Mouse (Mus musculus): ENCODE results near the gene 4921524J17Rik. TPM values are rescaled to one million over a fixed set of nuclear protein-coding genes. Genes with fewer than 3 reads are reported as not detected.

4921524J17Rik gene
- polyA plus RNA-seq, 1 experiment from 2014 or later, result 33.2 TPM

- peak overlapping the region; percentile 47 for H3K4me2 ChIP-seq (ENCODE audit: low read depth, low read length)
- WGBS, result 19% methylated on average over 3 of the region's 3 CpGs
- no peaks in the 10 kb centered on the region for H3K27me3 ChIP-seq (replicated peaks; ENCODE audit: control insufficient read depth, insufficient read depth, low read length)
- peak overlapping the region; percentile 78 for H3K4me3 ChIP-seq (ENCODE audit: low read length)
- 0 out of 2 replicates have a peak overlapping the region, but pooled peaks have one; percentile 11 for H3K9ac ChIP-seq (ENCODE audit: low read depth, low read length)
- peaks cover 26% of the 10 kb centered on the region for H3K4me1 ChIP-seq (ENCODE audit: control insufficient read depth, insufficient read depth, low read length)
- H3K9me3 ChIP-seq (ENCODE audit: control insufficient read depth, low read length), result no peaks in the 10 kb centered on the region
- ATAC-seq, result no peak
- peak overlapping the region; percentile 54 for H3K27ac ChIP-seq (ENCODE audit: low read length)
- no peaks in the 10 kb centered on the region for H3K36me3 ChIP-seq (ENCODE audit: control insufficient read depth, insufficient read depth, low read length)
These were observed 1.8 kb downstream of the 4921524J17Rik start for GRCm38 (mm10) chr8:85430801-85431200.

- Histone ChIP-seq H3K27me3 (replicated peaks; ENCODE audit: control insufficient read depth, insufficient read depth, low read length) (no peaks in the 10 kb centered on the region), H3K27ac (ENCODE audit: low read length) (no peak overlapping the region), H3K9ac (ENCODE audit: low read depth, low read length) (no peak overlapping the region), H3K4me3 (ENCODE audit: low read length) (no peak overlapping the region), H3K4me2 (ENCODE audit: low read depth, low read length) (no peak overlapping the region), H3K9me3 (ENCODE audit: control insufficient read depth, low read length) (no peaks in the 10 kb centered on the region), H3K4me1 (ENCODE audit: control insufficient read depth, insufficient read depth, low read length) (peaks cover 30% of the 10 kb centered on the region), H3K36me3 (ENCODE audit: control insufficient read depth, insufficient read depth, low read length) (no peaks in the 10 kb centered on the region)
- 23% methylated on average over 4 of the region's 4 CpGs for WGBS
- no peak for ATAC-seq
These were observed 3.4 kb downstream of the 4921524J17Rik start for GRCm38 (mm10) chr8:85429219-85429618.

- ATAC-seq, result no peak
- Histone ChIP-seq H3K27me3 (replicated peaks; ENCODE audit: control insufficient read depth, insufficient read depth, low read length) (no peaks in the 10 kb centered on the region), H3K4me1 (ENCODE audit: control insufficient read depth, insufficient read depth, low read length) (peaks cover 21% of the 10 kb centered on the region), H3K36me3 (ENCODE audit: control insufficient read depth, insufficient read depth, low read length) (no peaks in the 10 kb centered on the region), H3K9me3 (ENCODE audit: control insufficient read depth, low read length) (no peaks in the 10 kb centered on the region), H3K27ac (ENCODE audit: low read length) (no peak overlapping the region), H3K9ac (ENCODE audit: low read depth, low read length) (no peak overlapping the region), H3K4me2 (ENCODE audit: low read depth, low read length) (no peak overlapping the region), H3K4me3 (ENCODE audit: low read length) (no peak overlapping the region)
- WGBS, result 46% methylated on average over 4 of the region's 4 CpGs
These were observed 5.6 kb downstream of the 4921524J17Rik start for GRCm38 (mm10) chr8:85427026-85427425.

- H3K9ac ChIP-seq (ENCODE audit: low read depth, low read length), result no peak overlapping the region
- H3K27ac ChIP-seq (ENCODE audit: low read length), result no peak overlapping the region
- H3K4me2 ChIP-seq (ENCODE audit: low read depth, low read length), result no peak overlapping the region
- no peaks in the 10 kb centered on the region for H3K27me3 ChIP-seq (replicated peaks; ENCODE audit: control insufficient read depth, insufficient read depth, low read length)
- no peaks in the 10 kb centered on the region for H3K36me3 ChIP-seq (ENCODE audit: control insufficient read depth, insufficient read depth, low read length)
- WGBS, result 92% methylated on average over 1 of the region's 1 CpGs
- no peak overlapping the region for H3K4me3 ChIP-seq (ENCODE audit: low read length)
- ATAC-seq, result no peak
- peaks cover 4% of the 10 kb centered on the region; the same call in 1 of the 2 replicates for H3K4me1 ChIP-seq (ENCODE audit: control insufficient read depth, insufficient read depth, low read length)
- H3K9me3 ChIP-seq (ENCODE audit: control insufficient read depth, low read length), result no peaks in the 10 kb centered on the region
These were observed 11.3 kb downstream of the 4921524J17Rik start for GRCm38 (mm10) chr8:85421329-85421728.

GRCm38 (mm10) chr8:85408526-85408925 is 24.1 kb downstream of the 4921524J17Rik start:
- Histone ChIP-seq H3K4me2 (ENCODE audit: low read depth, low read length) (no peak overlapping the region), H3K4me3 (ENCODE audit: low read length) (no peak overlapping the region), H3K27ac (ENCODE audit: low read length) (no peak overlapping the region), H3K27me3 (replicated peaks; ENCODE audit: control insufficient read depth, insufficient read depth, low read length) (no peaks in the 10 kb centered on the region), H3K36me3 (ENCODE audit: control insufficient read depth, insufficient read depth, low read length) (no peaks in the 10 kb centered on the region), H3K4me1 (ENCODE audit: control insufficient read depth, insufficient read depth, low read length) (no peaks in the 10 kb centered on the region), H3K9ac (ENCODE audit: low read depth, low read length) (no peak overlapping the region), H3K9me3 (ENCODE audit: control insufficient read depth, low read length) (no peaks in the 10 kb centered on the region)
- ATAC-seq, result no peak
- WGBS, result 67% methylated on average over 3 of the region's 3 CpGs

GRCm38 (mm10) chr8:85408053-85408505 is 24.6 kb downstream of the 4921524J17Rik start:
- whole genome bisulfite sequencing, result 61% methylated on average over 7 of the region's 7 CpGs
- ATAC-seq, result peak; percentile 58
- no peaks in the 10 kb centered on the region for H3K36me3 ChIP-seq (ENCODE audit: control insufficient read depth, insufficient read depth, low read length)
- H3K4me2 ChIP-seq (ENCODE audit: low read depth, low read length), result no peak overlapping the region
- no peaks in the 10 kb centered on the region for H3K27me3 ChIP-seq (replicated peaks; ENCODE audit: control insufficient read depth, insufficient read depth, low read length)
- H3K27ac ChIP-seq (ENCODE audit: low read length), result no peak overlapping the region
- H3K9me3 ChIP-seq (ENCODE audit: control insufficient read depth, low read length), result no peaks in the 10 kb centered on the region
- H3K4me3 ChIP-seq (ENCODE audit: low read length), result no peak overlapping the region
- H3K4me1 ChIP-seq (ENCODE audit: control insufficient read depth, insufficient read depth, low read length), result no peaks in the 10 kb centered on the region
- H3K9ac ChIP-seq (ENCODE audit: low read depth, low read length), result no peak overlapping the region

- Histone ChIP-seq H3K4me1 (ENCODE audit: control insufficient read depth, insufficient read depth, low read length) (no peaks in the 10 kb centered on the region), H3K27ac (ENCODE audit: low read length) (no peak overlapping the region), H3K4me2 (ENCODE audit: low read depth, low read length) (no peak overlapping the region), H3K4me3 (ENCODE audit: low read length) (no peak overlapping the region), H3K9ac (ENCODE audit: low read depth, low read length) (no peak overlapping the region), H3K9me3 (ENCODE audit: control insufficient read depth, low read length) (no peaks in the 10 kb centered on the region), H3K27me3 (replicated peaks; ENCODE audit: control insufficient read depth, insufficient read depth, low read length) (no peaks in the 10 kb centered on the region), H3K36me3 (ENCODE audit: control insufficient read depth, insufficient read depth, low read length) (no peaks in the 10 kb centered on the region)
- ATAC-seq, result no peak
- 74% methylated on average over 10 of the region's 10 CpGs for WGBS
These were observed 26.7 kb downstream of the 4921524J17Rik start for GRCm38 (mm10) chr8:85405961-85406360.

- no peaks in the 10 kb centered on the region for H3K36me3 ChIP-seq (ENCODE audit: control insufficient read depth, insufficient read depth, low read length)
- H3K4me3 ChIP-seq (ENCODE audit: low read length), result no peak overlapping the region
- no peaks in the 10 kb centered on the region for H3K9me3 ChIP-seq (ENCODE audit: control insufficient read depth, low read length)
- 39% methylated on average over 3 of the region's 3 CpGs for WGBS
- H3K9ac ChIP-seq (ENCODE audit: low read depth, low read length), result no peak overlapping the region
- no peak for ATAC-seq
- H3K27me3 ChIP-seq (replicated peaks; ENCODE audit: control insufficient read depth, insufficient read depth, low read length), result no peaks in the 10 kb centered on the region
- H3K27ac ChIP-seq (ENCODE audit: low read length), result no peak overlapping the region
- no peak overlapping the region for H3K4me2 ChIP-seq (ENCODE audit: low read depth, low read length)
- no peaks in the 10 kb centered on the region for H3K4me1 ChIP-seq (ENCODE audit: control insufficient read depth, insufficient read depth, low read length)
These were observed 27.2 kb downstream of the 4921524J17Rik start for GRCm38 (mm10) chr8:85405418-85405817.

GRCm38 (mm10) chr8:85398548-85398947 is 34.1 kb downstream of the 4921524J17Rik start:
- Histone ChIP-seq H3K27me3 (replicated peaks; ENCODE audit: control insufficient read depth, insufficient read depth, low read length) (no peaks in the 10 kb centered on the region), H3K9ac (ENCODE audit: low read depth, low read length) (no peak overlapping the region), H3K4me2 (ENCODE audit: low read depth, low read length) (no peak overlapping the region), H3K4me3 (ENCODE audit: low read length) (no peak overlapping the region), H3K36me3 (ENCODE audit: control insufficient read depth, insufficient read depth, low read length) (no peaks in the 10 kb centered on the region), H3K9me3 (ENCODE audit: control insufficient read depth, low read length) (no peaks in the 10 kb centered on the region), H3K4me1 (ENCODE audit: control insufficient read depth, insufficient read depth, low read length) (peaks cover 3% of the 10 kb centered on the region; the same call in 1 of the 2 replicates), H3K27ac (ENCODE audit: low read length) (no peak overlapping the region)
- 85% methylated on average over 4 of the region's 4 CpGs for WGBS
- no peak for ATAC-seq

- Histone ChIP-seq H3K27me3 (replicated peaks; ENCODE audit: control insufficient read depth, insufficient read depth, low read length) (no peaks in the 10 kb centered on the region), H3K9ac (ENCODE audit: low read depth, low read length) (no peak overlapping the region), H3K4me1 (ENCODE audit: control insufficient read depth, insufficient read depth, low read length) (peaks cover 3% of the 10 kb centered on the region; the same call in 1 of the 2 replicates), H3K9me3 (ENCODE audit: control insufficient read depth, low read length) (no peaks in the 10 kb centered on the region), H3K27ac (ENCODE audit: low read length) (no peak overlapping the region), H3K4me3 (ENCODE audit: low read length) (no peak overlapping the region), H3K4me2 (ENCODE audit: low read depth, low read length) (no peak overlapping the region), H3K36me3 (ENCODE audit: control insufficient read depth, insufficient read depth, low read length) (no peaks in the 10 kb centered on the region)
- peak; percentile 76 for ATAC-seq
- WGBS, result 44% methylated on average over 5 of the region's 5 CpGs
These were observed 35.1 kb downstream of the 4921524J17Rik start for GRCm38 (mm10) chr8:85397508-85397907.

Measured in intestine, embryonic 16.5 days (tissue).